Mouse (Mus musculus): ENCODE data around the gene Gm10778. TPM values are rescaled to one million over a fixed set of nuclear protein-coding genes. Genes with fewer than 3 reads are reported as not detected.
"Not testable (repeated sequence)": the region's sequence is repeated elsewhere in the genome, so short reads cannot be mapped to it uniquely, and the experiment has no call there.

Gm10778 gene
- 6.7 and 6.9 TPM in 2 replicates for polyA plus RNA-seq (2015; fragmentation: Nextera tagmentation; extraction: Ambion mirVana)

- peak within 1 kb of the TSS; percentile 66 for H3K4me2 ChIP-seq (replicated peaks)
- not testable (repeated sequence) for H3K4me1 ChIP-seq (replicated peaks); H3K27me3 ChIP-seq
- ATAC-seq: peak; percentile 96
- peak within 1 kb of the TSS; percentile 51 for H3K4me3 ChIP-seq (replicated peaks)
- H3K36me3 ChIP-seq: peaks cover 30% of the 10 kb centered on the region
- H3K9ac ChIP-seq (replicated peaks): peak within 1 kb of the TSS; percentile 67
- 3% methylated on average over 34 of the region's 52 CpGs for whole genome bisulfite sequencing
- H3K9me3 ChIP-seq: peaks cover 15% of the 10 kb centered on the region
- peak within 1 kb of the TSS; percentile 86 for H3K27ac ChIP-seq
Measured at GRCm38 (mm10) chr10:81648803-81649775, at the start of gene Gm10778. Gene Gm10778 (plus strand): TSS chr10:81649059.

DNA sequence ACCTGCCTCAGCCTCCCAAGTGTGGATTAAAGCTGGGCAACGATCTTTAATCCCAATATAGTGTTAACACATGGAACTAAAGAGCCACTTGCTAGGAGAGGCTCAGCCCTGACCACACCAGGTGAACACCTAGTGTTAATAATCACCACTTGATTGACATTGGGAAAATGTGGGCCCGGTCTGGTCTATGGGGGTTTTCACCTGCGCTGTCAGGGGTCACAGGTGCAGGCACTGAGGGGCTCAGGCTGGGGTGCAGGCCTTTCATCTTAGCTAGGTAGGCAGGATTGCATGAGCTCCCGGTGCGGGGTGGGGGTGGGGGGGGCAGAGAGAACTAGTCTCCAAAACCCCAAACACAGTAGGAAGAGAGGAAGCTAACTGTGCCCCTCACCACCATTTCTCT is 49.2 kb upstream of the Gm10778 start:
- H3K9ac ChIP-seq (replicated peaks): no peak overlapping the region
- no peak for ATAC-seq
- peaks cover 66% of the 10 kb centered on the region for H3K27me3 ChIP-seq
- no peaks in the 10 kb centered on the region for H3K36me3 ChIP-seq
- no peak overlapping the region for H3K4me2 ChIP-seq (replicated peaks)
- H3K4me1 ChIP-seq (replicated peaks): peaks cover 56% of the 10 kb centered on the region
- WGBS: 88% methylated on average over 5 of the region's 5 CpGs
- no peak overlapping the region for H3K27ac ChIP-seq
- H3K9me3 ChIP-seq: no peaks in the 10 kb centered on the region
- H3K4me3 ChIP-seq (replicated peaks): no peak overlapping the region

- H3K27me3 ChIP-seq: peaks cover 61% of the 10 kb centered on the region
- H3K4me2 ChIP-seq (replicated peaks): no peak overlapping the region
- no peaks in the 10 kb centered on the region for H3K9me3 ChIP-seq
- ATAC-seq: no peak
- H3K9ac ChIP-seq (replicated peaks): no peak overlapping the region
- H3K36me3 ChIP-seq: no peaks in the 10 kb centered on the region
- no peak overlapping the region for H3K27ac ChIP-seq
- no peak overlapping the region for H3K4me3 ChIP-seq (replicated peaks)
- WGBS: 52% methylated on average over 10 of the region's 10 CpGs
- peaks cover 57% of the 10 kb centered on the region for H3K4me1 ChIP-seq (replicated peaks)
Measured at GRCm38 (mm10) chr10:81600096-81600495, 48.8 kb upstream of the Gm10778 start.

GRCm38 (mm10) chr10:81600738-81601203 is 48.1 kb upstream of the Gm10778 start, which contains the start of gene Tle6:
Gene Tle6 (minus strand): TSS chr10:81601073.
- peak within 1 kb of the TSS; percentile 51 for H3K4me2 ChIP-seq (replicated peaks)
- H3K9ac ChIP-seq (replicated peaks): no peak within 1 kb of the TSS
- peak; percentile 75 for ATAC-seq
- peaks cover 54% of the 10 kb centered on the region for H3K27me3 ChIP-seq
- H3K4me3 ChIP-seq (replicated peaks): 0 out of 2 replicates have a peak within 1 kb of the TSS, but pooled peaks have one; percentile 17
- H3K4me1 ChIP-seq (replicated peaks): peaks cover 57% of the 10 kb centered on the region
- under 1% methylated on average over 28 of the region's 28 CpGs for WGBS
- H3K36me3 ChIP-seq: no peaks in the 10 kb centered on the region
- H3K27ac ChIP-seq: 0 out of 2 replicates have a peak within 1 kb of the TSS, but pooled peaks have one; percentile 16
- no peaks in the 10 kb centered on the region for H3K9me3 ChIP-seq

- H3K36me3 ChIP-seq: no peaks in the 10 kb centered on the region
- 9% methylated on average over 7 of the region's 7 CpGs for WGBS
- H3K27ac ChIP-seq: 0 out of 2 replicates have a peak overlapping the region, but pooled peaks have one; percentile 16
- no peak overlapping the region for H3K9ac ChIP-seq (replicated peaks)
- no peaks in the 10 kb centered on the region for H3K9me3 ChIP-seq
- 0 out of 2 replicates have a peak, but pooled peaks have one; percentile 3 for ATAC-seq
- no peak overlapping the region for H3K4me3 ChIP-seq (replicated peaks)
- H3K4me1 ChIP-seq (replicated peaks): peaks cover 51% of the 10 kb centered on the region
- peak overlapping the region; percentile 13; the same call in 1 of the 2 replicates for H3K4me2 ChIP-seq (replicated peaks)
- peaks cover 47% of the 10 kb centered on the region for H3K27me3 ChIP-seq
Measured at GRCm38 (mm10) chr10:81601396-81601905, 47.4 kb upstream of the Gm10778 start.

DNA sequence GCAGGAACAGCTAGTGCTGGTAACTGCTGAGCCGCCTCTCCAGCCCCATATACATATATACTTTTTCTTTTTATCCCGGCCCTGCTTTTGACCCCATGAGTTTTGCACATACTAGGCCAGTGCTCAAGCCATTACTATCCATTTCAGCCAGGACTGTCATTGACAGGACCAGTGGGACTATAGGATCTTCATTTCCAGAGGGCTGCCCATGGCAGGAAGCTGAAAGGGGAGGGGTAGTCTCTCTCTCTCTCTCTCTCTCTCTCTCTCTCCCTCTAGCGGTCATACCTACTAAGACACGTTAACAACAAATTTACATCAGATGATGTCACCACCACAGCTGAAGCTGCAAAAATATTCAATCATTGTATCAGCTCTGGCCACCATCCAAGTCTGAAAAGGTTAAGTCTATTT is 46.1 kb upstream of the Gm10778 start:
- no peak overlapping the region for H3K27ac ChIP-seq
- no peak overlapping the region for H3K9ac ChIP-seq (replicated peaks)
- no peak overlapping the region for H3K4me2 ChIP-seq (replicated peaks)
- peaks cover 45% of the 10 kb centered on the region for H3K4me1 ChIP-seq (replicated peaks)
- WGBS: 20% methylated on average over 4 of the region's 4 CpGs
- no peaks in the 10 kb centered on the region for H3K36me3 ChIP-seq
- ATAC-seq: no peak
- peaks cover 37% of the 10 kb centered on the region for H3K27me3 ChIP-seq
- H3K4me3 ChIP-seq (replicated peaks): no peak overlapping the region
- no peaks in the 10 kb centered on the region for H3K9me3 ChIP-seq

DNA sequence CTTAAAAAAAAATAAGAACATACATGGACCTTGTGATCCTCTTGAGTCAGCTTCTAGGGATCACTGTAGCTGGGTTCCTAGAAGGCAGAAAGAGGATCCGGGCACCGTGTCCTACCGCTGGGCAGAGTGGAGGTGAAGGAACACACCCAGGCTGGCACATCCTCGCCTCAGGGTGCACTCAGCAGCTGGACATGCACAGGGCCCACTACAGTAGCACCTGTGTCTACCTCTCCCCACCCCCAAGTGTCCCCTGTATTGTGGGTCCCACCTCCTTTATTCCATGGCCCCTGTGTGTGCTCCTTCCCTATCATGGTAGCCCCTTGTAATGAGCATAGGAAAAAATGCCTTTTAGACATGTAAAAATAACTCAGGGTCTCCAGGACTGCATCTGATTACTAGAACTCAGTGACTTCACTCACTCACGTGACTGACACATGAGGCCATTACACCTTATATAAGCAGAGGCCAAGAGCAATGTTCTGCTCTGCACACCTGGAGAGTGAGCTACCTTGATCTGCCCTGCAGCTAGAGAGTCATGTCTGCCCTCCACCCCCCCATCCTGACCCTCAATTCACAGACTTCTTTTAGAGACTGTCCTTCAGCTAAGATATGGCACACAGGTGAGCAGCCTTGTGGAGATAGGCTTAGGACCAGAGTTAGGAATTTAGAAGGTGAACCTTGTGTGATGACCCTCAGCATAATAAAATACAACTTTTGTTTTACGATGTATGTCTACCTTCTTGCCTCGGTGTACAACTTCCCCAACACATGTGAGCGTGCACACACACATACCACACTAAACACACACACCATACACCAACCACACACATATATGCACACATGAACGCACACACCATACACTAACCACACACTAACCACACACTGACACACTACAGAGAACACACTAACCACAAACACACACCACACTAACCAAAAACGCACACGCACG is 44.6 kb upstream of the Gm10778 start:
- Histone ChIP-seq H3K4me1 (replicated peaks) (peaks cover 40% of the 10 kb centered on the region), H3K27me3 (peaks cover 22% of the 10 kb centered on the region), H3K36me3 (no peaks in the 10 kb centered on the region; the same call in 1 of the 2 replicates), H3K27ac (no peak overlapping the region), H3K4me3 (replicated peaks) (no peak overlapping the region), H3K4me2 (replicated peaks) (0 out of 2 replicates have a peak overlapping the region, but pooled peaks have one; percentile 17), H3K9ac (replicated peaks) (no peak overlapping the region), H3K9me3 (no peaks in the 10 kb centered on the region)
- no peak; the same call in 1 of the 2 replicates for ATAC-seq
- 84% methylated on average over 12 of the region's 12 CpGs for WGBS

- Histone ChIP-seq H3K27ac (peak overlapping the region; percentile 93), H3K36me3 (no peaks in the 10 kb centered on the region; the same call in 1 of the 2 replicates), H3K27me3 (peaks cover 14% of the 10 kb centered on the region), H3K4me2 (replicated peaks) (peak overlapping the region; percentile 67), H3K4me1 (replicated peaks) (peaks cover 39% of the 10 kb centered on the region), H3K9me3 (no peaks in the 10 kb centered on the region), H3K9ac (replicated peaks) (peak overlapping the region; percentile 63), H3K4me3 (replicated peaks) (peak overlapping the region; percentile 50)
- ATAC-seq: peak; percentile 21
- 20% methylated on average over 29 of the region's 29 CpGs for WGBS
Measured at GRCm38 (mm10) chr10:81604968-81605665, 43.7 kb upstream of the Gm10778 start.

DNA sequence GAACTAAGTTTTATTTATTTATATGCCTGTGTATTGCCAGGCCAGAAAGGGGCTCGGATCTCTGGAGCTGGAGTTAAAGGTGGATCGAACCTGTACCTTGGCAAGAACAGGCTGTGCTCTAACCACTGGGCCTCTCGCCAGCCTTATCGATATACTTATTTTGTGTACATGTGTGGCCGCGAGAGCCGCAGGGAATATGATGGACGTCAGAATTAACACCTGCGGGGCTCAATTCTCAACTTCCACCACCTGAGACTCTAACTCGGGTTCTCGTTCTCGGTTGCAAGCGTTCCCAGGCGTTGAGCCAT is 43.2 kb upstream of the Gm10778 start:
- Histone ChIP-seq H3K36me3 (no peaks in the 10 kb centered on the region; the same call in 1 of the 2 replicates), H3K27ac (peak overlapping the region; percentile 93), H3K9me3 (no peaks in the 10 kb centered on the region), H3K4me1 (replicated peaks) (peaks cover 34% of the 10 kb centered on the region), H3K4me3 (replicated peaks) (peak overlapping the region; percentile 50), H3K4me2 (replicated peaks) (peak overlapping the region; percentile 67), H3K9ac (replicated peaks) (peak overlapping the region; percentile 63), H3K27me3 (peaks cover 12% of the 10 kb centered on the region)
- ATAC-seq: peak; percentile 27
- 3% methylated on average over 14 of the region's 14 CpGs for WGBS

DNA sequence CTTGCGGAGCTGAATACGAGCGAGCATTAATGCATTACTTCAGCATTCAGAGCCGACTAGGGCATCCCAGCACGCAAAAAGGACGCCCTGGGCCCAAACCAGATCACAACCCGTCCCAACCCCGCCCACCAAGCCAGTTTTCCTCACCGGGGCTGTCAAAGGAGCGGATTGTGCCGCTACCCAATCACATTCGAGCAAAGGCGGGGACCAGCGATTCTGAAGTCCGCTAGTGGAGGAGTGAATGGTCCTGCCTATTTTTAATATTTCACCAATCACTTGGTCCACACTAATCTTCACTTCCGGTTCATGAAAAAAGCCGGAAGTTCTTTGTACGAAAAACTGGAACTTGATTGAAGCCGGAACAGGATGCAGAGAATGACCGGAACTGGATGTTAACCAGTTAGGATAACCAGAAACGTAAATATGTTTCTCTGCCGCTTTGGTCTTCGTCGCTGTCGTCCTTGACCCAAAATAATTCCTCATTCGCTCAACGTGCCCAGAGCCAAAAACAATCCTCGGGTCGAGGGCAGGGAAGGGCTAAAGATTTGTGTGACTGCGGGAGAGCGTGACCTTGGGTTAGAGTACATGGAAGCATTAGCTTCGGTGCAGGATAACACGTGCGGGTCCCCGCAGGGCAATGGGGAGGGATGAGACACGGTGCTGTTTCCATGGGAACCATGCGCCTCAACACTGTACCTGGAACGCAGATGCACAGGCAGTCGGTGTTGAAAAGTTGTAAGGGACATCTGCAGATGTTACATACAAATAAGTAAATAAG is 42.7 kb upstream of the Gm10778 start, which contains the start of gene BC025920:
Gene BC025920 (plus strand): TSS at position 297 of the 778 bp plus-strand sequence.
- Histone ChIP-seq H3K36me3 (no peaks in the 10 kb centered on the region; the same call in 1 of the 2 replicates), H3K4me3 (replicated peaks) (peak within 1 kb of the TSS; percentile 50), H3K9me3 (no peaks in the 10 kb centered on the region), H3K27ac (peak within 1 kb of the TSS; percentile 93), H3K27me3 (peaks cover 12% of the 10 kb centered on the region), H3K4me2 (replicated peaks) (peak within 1 kb of the TSS; percentile 69), H3K4me1 (replicated peaks) (peaks cover 30% of the 10 kb centered on the region), H3K9ac (replicated peaks) (peak within 1 kb of the TSS; percentile 63)
- peak; percentile 89 for ATAC-seq
- 1% methylated on average over 39 of the region's 39 CpGs for WGBS

Data from midbrain, embryonic 13.5 days (tissue).